Mouse (Mus musculus) adrenal gland, adult 8-10 months (tissue): ENCODE results near the gene Ptprm. TPM values are rescaled to one million over a fixed set of nuclear protein-coding genes. Genes with fewer than 3 reads are reported as not detected.

Source experiments
- DNase-seq: peaks from one replicate; pipeline ENCODE4 v3.0.0; 2022
- total RNA-seq, 4 experiments: library from RNA; stranded (reverse); gene quantifications; 2 replicates each; pipeline ENCODE4 v1.2.4; 2022

The Ptprm gene
- total RNA-seq, 4 experiments from 2014 or later: 24.4 to 35.1 (median 28.6) TPM

- DNase-seq: no peak
These were observed 10.8 kb downstream of the Ptprm start for GRCm38 (mm10) chr17:67343471-67343870.

GRCm38 (mm10) chr17:67343006-67343405 is 11.3 kb downstream of the Ptprm start:
- DNase-seq: no peak

GRCm38 (mm10) chr17:67340362-67340761 is 13.9 kb downstream of the Ptprm start:
- no peak for DNase-seq

GRCm38 (mm10) chr17:67339569-67339968 is 14.7 kb downstream of the Ptprm start:
- DNase-seq: no peak

GRCm38 (mm10) chr17:67334310-67334709 is 19.9 kb downstream of the Ptprm start:
- DNase-seq: no peak

- no peak for DNase-seq
These were observed 24.8 kb downstream of the Ptprm start for GRCm38 (mm10) chr17:67329435-67329834.

GRCm38 (mm10) chr17:67324499-67324832 is 29.8 kb downstream of the Ptprm start:
- DNase-seq: no peak

GRCm38 (mm10) chr17:67323777-67324498 is 30.3 kb downstream of the Ptprm start:
- DNase-seq: no peak

- no peak for DNase-seq
These were observed 39.6 kb downstream of the Ptprm start for GRCm38 (mm10) chr17:67314491-67315205.

GRCm38 (mm10) chr17:67308421-67308820 is 45.8 kb downstream of the Ptprm start:
- no peak for DNase-seq

- DNase-seq: no peak
These were observed 48.0 kb downstream of the Ptprm start for GRCm38 (mm10) chr17:67306066-67306845.

- peak; percentile 75 for DNase-seq
These were observed 49.4 kb downstream of the Ptprm start for GRCm38 (mm10) chr17:67304831-67305230.

- no peak for DNase-seq
These were observed 50.7 kb downstream of the Ptprm start for GRCm38 (mm10) chr17:67303326-67304099.

GRCm38 (mm10) chr17:67302569-67302968 is 51.7 kb downstream of the Ptprm start:
- DNase-seq: no peak

- no peak for DNase-seq
These were observed 52.2 kb downstream of the Ptprm start for GRCm38 (mm10) chr17:67302074-67302473.

- no peak for DNase-seq
These were observed 52.9 kb downstream of the Ptprm start for GRCm38 (mm10) chr17:67301367-67301766.

- DNase-seq: no peak
These were observed 55.9 kb downstream of the Ptprm start for GRCm38 (mm10) chr17:67298269-67298798.

GRCm38 (mm10) chr17:67296604-67297595 is 57.4 kb downstream of the Ptprm start:
- peak; percentile 50 for DNase-seq

GRCm38 (mm10) chr17:67290662-67291240 is 63.5 kb downstream of the Ptprm start:
- no peak for DNase-seq

GRCm38 (mm10) chr17:67287501-67287900 is 66.8 kb downstream of the Ptprm start:
- DNase-seq: no peak
